Mouse (Mus musculus): Measurements from ENCODE around the gene Unc5a.

DNA sequence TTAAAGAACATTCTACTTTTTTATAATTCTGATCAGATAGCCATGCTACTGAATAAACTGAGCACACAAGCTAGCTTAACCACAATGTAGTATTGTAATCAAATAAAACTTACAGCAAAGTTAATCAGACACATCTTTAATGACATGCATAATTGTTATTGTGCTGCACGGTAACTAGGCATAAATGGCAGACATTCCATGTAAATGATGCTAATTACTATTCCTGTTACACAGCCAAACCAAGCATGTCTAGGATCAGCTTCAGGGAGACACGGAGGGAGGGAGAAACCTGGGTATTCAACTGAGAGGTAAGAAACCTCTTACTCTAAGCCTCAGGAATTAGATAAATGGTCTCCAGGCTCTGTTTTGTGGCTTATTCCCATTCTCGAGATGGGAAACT is 98.5 kb downstream of the Unc5a start:
- TF ChIP-seq CTCF (IDR thresholded peaks at IDR 0.05; ENCODE audit: low read depth, low read length) (no peak), TAL1 (conservative IDR thresholded peaks at IDR 0.05; ENCODE audit: low read depth, low read length) (no peak)
